Mouse (Mus musculus): ENCODE results near the gene Cnnm3. TPM values are rescaled to one million over a fixed set of nuclear protein-coding genes. Genes with fewer than 3 reads are reported as not detected.
"Not testable (repeated sequence)": the region's sequence is repeated elsewhere in the genome, so short reads cannot be mapped to it uniquely, and the experiment has no call there.

The Cnnm3 gene
- polyA plus RNA-seq, 1 experiment from 2014 or later = 3.0 TPM

DNA sequence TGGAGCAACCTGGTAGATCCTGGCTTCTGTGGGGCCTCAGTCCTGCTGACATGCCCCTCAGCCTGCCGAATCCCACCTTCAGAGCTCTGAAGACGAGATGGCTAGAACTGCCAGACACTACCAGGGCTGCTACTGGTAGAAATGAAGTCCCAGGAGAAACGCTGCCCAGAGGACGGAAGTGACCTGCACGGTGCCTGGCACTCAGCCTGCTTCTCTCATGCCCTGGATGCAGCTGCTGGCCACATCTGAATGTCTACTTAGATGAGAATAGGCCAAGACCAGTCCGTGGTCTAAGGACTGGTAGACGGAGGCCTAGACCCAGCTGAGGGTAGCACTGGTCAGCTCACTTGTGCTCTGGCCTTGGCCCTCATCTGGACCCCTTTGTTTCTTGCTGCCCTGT, 19.3 kb downstream of the Cnnm3 start:
- 93% methylated on average over 7 of the region's 7 CpGs for WGBS
- Histone ChIP-seq H3K27ac (no peak overlapping the region), H3K27me3 (ENCODE audit: poor library complexity, severe bottlenecking) (no peaks in the 10 kb centered on the region), H3K4me3 (no peak overlapping the region), H3K36me3 (replicated peaks) (peaks cover 34% of the 10 kb centered on the region), H3K4me1 (no peaks in the 10 kb centered on the region), H3K9me3 (no peaks in the 10 kb centered on the region)
- DNase-seq (ENCODE audit: extremely low spot score, low spot score) = no peak

- 94% methylated on average over 12 of the region's 12 CpGs for WGBS
- Histone ChIP-seq H3K27me3 (ENCODE audit: poor library complexity, severe bottlenecking) (no peaks in the 10 kb centered on the region), H3K27ac (no peak overlapping the region), H3K4me3 (no peak overlapping the region), H3K36me3 (replicated peaks) (peaks cover 32% of the 10 kb centered on the region), H3K4me1 (0 out of 2 replicates have a peak, but pooled peaks cover 2% of the 10 kb centered on the region), H3K9me3 (no peaks in the 10 kb centered on the region)
- DNase-seq (ENCODE audit: extremely low spot score, low spot score) = no peak
These were observed 19.8 kb downstream of the Cnnm3 start for GRCm38 (mm10) chr1:36531461-36531860.

DNA sequence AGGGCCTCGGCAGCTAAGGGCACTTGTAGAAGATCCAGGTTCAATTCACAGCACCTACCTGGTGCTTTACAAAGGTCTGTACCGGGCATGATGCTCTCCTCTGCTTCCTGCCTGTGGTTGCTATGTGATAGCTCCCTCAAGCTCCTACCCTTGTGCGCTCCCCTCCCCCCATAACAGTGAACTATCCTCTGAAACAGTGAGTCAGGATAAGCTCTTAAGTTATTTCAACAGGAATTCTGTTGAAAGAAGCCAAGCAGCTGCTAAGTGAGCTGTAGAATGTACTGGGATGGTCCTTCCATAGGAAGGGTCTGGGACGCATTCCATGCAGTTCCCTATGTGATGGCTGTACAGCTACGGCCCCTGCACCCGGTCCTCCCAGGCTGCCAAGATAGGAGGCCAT, 21.9 kb downstream of the Cnnm3 start:
- 81% methylated on average over 6 of the region's 6 CpGs for WGBS
- H3K4me1 ChIP-seq = peaks cover 6% of the 10 kb centered on the region; the same call in 1 of the 2 replicates

GRCm38 (mm10) chr1:36534595-36535058, 23.0 kb downstream of the Cnnm3 start:
- Histone ChIP-seq H3K4me1 (peaks cover 6% of the 10 kb centered on the region; the same call in 1 of the 2 replicates), H3K27me3 (ENCODE audit: poor library complexity, severe bottlenecking) (no peaks in the 10 kb centered on the region), H3K4me3 (no peak overlapping the region), H3K9me3 (no peaks in the 10 kb centered on the region), H3K27ac (no peak overlapping the region), H3K36me3 (replicated peaks) (peaks cover 42% of the 10 kb centered on the region)
- 86% methylated on average over 6 of the region's 6 CpGs for WGBS
- DNase-seq (ENCODE audit: extremely low spot score, low spot score) = no peak

More for the DNA sequence above, 21.9 kb downstream of the Cnnm3 start:
- no peak for DNase-seq (ENCODE audit: extremely low spot score, low spot score)
- Histone ChIP-seq H3K9me3 (no peaks in the 10 kb centered on the region), H3K27ac (no peak overlapping the region), H3K27me3 (ENCODE audit: poor library complexity, severe bottlenecking) (no peaks in the 10 kb centered on the region), H3K36me3 (replicated peaks) (peaks cover 31% of the 10 kb centered on the region), H3K4me3 (no peak overlapping the region)

- H3K9me3 ChIP-seq = no peaks in the 10 kb centered on the region
- no peak for DNase-seq (ENCODE audit: extremely low spot score, low spot score)
- 0 out of 2 replicates have a peak overlapping the region, but pooled peaks have one; percentile 3 for H3K27ac ChIP-seq
- no peak overlapping the region for H3K4me3 ChIP-seq
- H3K36me3 ChIP-seq (replicated peaks) = peaks cover 49% of the 10 kb centered on the region
- H3K4me1 ChIP-seq = peaks cover 6% of the 10 kb centered on the region; the same call in 1 of the 2 replicates
- H3K27me3 ChIP-seq (ENCODE audit: poor library complexity, severe bottlenecking) = no peaks in the 10 kb centered on the region
- WGBS = 86% methylated on average over 11 of the region's 11 CpGs
These were observed 24.1 kb downstream of the Cnnm3 start for GRCm38 (mm10) chr1:36535477-36536396.

DNA sequence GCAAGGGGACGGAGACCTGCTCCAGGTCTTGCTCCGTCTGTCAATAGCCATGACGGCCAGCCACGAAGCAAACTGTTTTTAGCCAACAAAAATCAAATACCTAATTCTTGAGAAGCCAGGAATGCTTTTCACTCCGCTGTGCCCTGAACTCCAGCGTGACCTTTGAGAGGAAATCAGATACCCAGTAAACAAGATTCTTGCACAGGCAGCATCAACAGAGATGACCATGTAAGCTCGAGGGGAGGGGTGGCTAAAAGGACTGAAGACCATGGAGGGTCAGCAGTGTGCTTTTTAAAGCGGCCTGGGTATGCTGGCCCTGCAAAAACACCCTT, 24.7 kb downstream of the Cnnm3 start:
- Histone ChIP-seq H3K9me3 (no peaks in the 10 kb centered on the region), H3K4me3 (no peak overlapping the region), H3K27ac (no peak overlapping the region), H3K4me1 (peaks cover 6% of the 10 kb centered on the region; the same call in 1 of the 2 replicates), H3K27me3 (ENCODE audit: poor library complexity, severe bottlenecking) (no peaks in the 10 kb centered on the region), H3K36me3 (replicated peaks) (peaks cover 51% of the 10 kb centered on the region)
- no peak for DNase-seq (ENCODE audit: extremely low spot score, low spot score)
- 83% methylated on average over 8 of the region's 8 CpGs for WGBS

DNA sequence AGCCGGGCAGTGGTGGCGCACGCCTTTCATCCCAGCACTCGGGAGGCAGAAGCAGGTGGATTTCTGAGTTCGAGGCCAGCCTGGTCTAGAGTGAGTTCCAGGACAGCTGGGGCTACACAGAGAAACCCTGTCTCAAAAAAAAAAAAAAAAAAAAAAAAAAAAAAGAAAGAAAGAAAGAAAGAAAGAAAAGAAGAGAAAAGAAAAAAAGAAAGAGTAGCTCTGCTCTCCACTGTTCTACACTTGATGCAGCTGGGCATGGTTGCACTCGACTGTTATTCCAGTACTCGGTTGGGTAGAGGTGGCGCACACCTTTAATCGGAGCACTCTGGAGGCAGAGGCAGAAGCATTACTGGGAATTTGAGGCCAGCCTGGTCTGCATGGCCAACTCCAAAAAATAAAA, 25.1 kb downstream of the Cnnm3 start, which contains the start of gene Ankrd23:
TSS of gene Ankrd23 (minus strand) at position 101 of the 400 bp plus-strand sequence.
- not testable (repeated sequence) for H3K27me3 ChIP-seq (ENCODE audit: poor library complexity, severe bottlenecking); DNase-seq (ENCODE audit: extremely low spot score, low spot score); H3K9me3 ChIP-seq; H3K4me3 ChIP-seq; H3K4me1 ChIP-seq
- peaks cover 51% of the 10 kb centered on the region for H3K36me3 ChIP-seq (replicated peaks)
- 95% methylated on average over 9 of the region's 9 CpGs for WGBS
- peak within 1 kb of the TSS; percentile 21; the same call in 1 of the 2 replicates for H3K27ac ChIP-seq

DNA sequence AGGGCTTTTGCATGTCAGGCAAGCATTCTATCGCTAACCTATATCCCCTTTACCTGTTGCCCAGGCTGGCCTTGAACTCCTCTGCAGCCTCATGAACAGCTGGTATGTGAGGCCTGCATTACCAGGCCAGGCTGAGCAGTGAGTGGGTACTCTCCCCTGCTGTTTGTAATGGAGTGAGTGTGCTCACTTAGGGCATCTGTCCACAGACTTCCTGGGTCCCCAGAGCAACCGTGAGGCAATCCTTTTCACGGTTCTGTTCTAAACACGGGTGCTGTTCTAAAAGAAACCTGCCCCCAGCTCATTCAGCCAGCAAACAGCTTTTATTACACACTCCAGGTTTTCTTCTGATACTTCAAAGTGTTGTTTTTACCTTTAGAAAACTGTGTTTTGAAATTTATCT, 27.1 kb downstream of the Cnnm3 start:
- Histone ChIP-seq H3K27ac (no peak overlapping the region), H3K4me1 (peaks cover 6% of the 10 kb centered on the region; the same call in 1 of the 2 replicates), H3K9me3 (no peaks in the 10 kb centered on the region), H3K27me3 (ENCODE audit: poor library complexity, severe bottlenecking) (no peaks in the 10 kb centered on the region), H3K36me3 (replicated peaks) (peaks cover 52% of the 10 kb centered on the region), H3K4me3 (no peak overlapping the region)
- no peak for DNase-seq (ENCODE audit: extremely low spot score, low spot score)
- 87% methylated on average over 4 of the region's 4 CpGs for WGBS

- Histone ChIP-seq H3K36me3 (replicated peaks) (peaks cover 52% of the 10 kb centered on the region), H3K27me3 (ENCODE audit: poor library complexity, severe bottlenecking) (no peaks in the 10 kb centered on the region), H3K9me3 (no peaks in the 10 kb centered on the region), H3K27ac (no peak within 1 kb of the TSS), H3K4me3 (no peak within 1 kb of the TSS), H3K4me1 (peaks cover 6% of the 10 kb centered on the region; the same call in 1 of the 2 replicates)
- WGBS = 76% methylated on average over 9 of the region's 9 CpGs
- DNase-seq (ENCODE audit: extremely low spot score, low spot score) = no peak
These were observed 27.5 kb downstream of the Cnnm3 start, which contains the start of gene Gm42417 for GRCm38 (mm10) chr1:36539186-36539585. TSS of gene Gm42417 (minus strand) at chr1:36539429.

GRCm38 (mm10) chr1:36540132-36540531, 28.5 kb downstream of the Cnnm3 start:
- no peaks in the 10 kb centered on the region for H3K27me3 ChIP-seq (ENCODE audit: poor library complexity, severe bottlenecking)
- H3K9me3 ChIP-seq = no peaks in the 10 kb centered on the region
- no peak overlapping the region for H3K4me3 ChIP-seq
- WGBS = 94% methylated on average over 11 of the region's 11 CpGs
- no peak overlapping the region for H3K27ac ChIP-seq
- H3K36me3 ChIP-seq (replicated peaks) = peaks cover 52% of the 10 kb centered on the region
- H3K4me1 ChIP-seq = peaks cover 6% of the 10 kb centered on the region; the same call in 1 of the 2 replicates
- no peak for DNase-seq (ENCODE audit: extremely low spot score, low spot score)

DNA sequence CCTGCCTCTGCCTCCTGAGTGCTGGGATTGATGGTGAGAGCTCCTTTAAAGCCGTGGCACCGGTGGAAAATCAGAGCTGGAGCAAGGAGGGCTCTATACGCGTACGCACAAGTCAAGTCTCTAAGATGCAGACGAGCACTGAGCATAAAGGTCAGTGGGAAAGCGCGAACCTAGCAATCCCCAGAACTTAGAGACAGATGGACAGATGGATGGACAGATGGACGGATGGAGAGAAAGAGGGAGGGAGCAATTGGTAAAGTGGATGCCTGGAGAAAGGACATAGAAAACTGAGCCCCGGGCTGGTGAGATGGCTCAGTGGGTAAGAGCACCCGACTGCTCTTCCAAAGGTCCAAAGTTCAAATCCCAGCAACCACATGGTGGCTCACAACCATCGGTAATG, 29.1 kb downstream of the Cnnm3 start:
- no peak overlapping the region for H3K27ac ChIP-seq
- peaks cover 12% of the 10 kb centered on the region for H3K4me1 ChIP-seq
- H3K27me3 ChIP-seq (ENCODE audit: poor library complexity, severe bottlenecking) = no peaks in the 10 kb centered on the region
- no peak overlapping the region for H3K4me3 ChIP-seq
- 92% methylated on average over 12 of the region's 12 CpGs for WGBS
- DNase-seq (ENCODE audit: extremely low spot score, low spot score) = no peak
- H3K9me3 ChIP-seq = no peaks in the 10 kb centered on the region
- H3K36me3 ChIP-seq (replicated peaks) = peaks cover 52% of the 10 kb centered on the region

- Histone ChIP-seq H3K9me3 (no peaks in the 10 kb centered on the region), H3K27me3 (ENCODE audit: poor library complexity, severe bottlenecking) (no peaks in the 10 kb centered on the region), H3K36me3 (replicated peaks) (peaks cover 48% of the 10 kb centered on the region), H3K4me1 (peaks cover 19% of the 10 kb centered on the region), H3K4me3 (no peak overlapping the region), H3K27ac (no peak overlapping the region)
- DNase-seq (ENCODE audit: extremely low spot score, low spot score) = no peak
- WGBS = 96% methylated on average over 16 of the region's 16 CpGs
These were observed 30.2 kb downstream of the Cnnm3 start for GRCm38 (mm10) chr1:36541844-36542243.

DNA sequence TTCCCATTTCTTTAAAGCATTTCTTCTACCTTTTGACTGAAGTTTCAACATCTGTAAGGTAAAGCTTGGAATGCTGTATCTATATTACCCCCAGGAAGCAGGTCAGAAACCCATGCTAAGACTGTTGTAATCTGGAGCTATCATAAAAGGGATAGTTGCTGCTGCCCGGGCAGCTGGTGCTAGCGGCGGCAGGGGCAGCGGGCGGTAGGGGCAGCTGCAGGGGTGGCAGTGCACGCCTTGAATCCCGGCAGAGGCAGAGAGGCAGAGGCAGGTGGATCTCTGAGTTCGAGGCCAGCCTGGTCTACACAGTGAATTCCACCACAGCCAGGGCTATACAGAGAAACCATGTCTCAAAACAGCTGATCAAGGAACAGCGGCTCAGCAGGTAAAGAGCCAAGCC, 31.3 kb downstream of the Cnnm3 start:
- Histone ChIP-seq H3K36me3 (replicated peaks) (peaks cover 45% of the 10 kb centered on the region), H3K4me3 (no peak overlapping the region), H3K27ac (no peak overlapping the region), H3K27me3 (ENCODE audit: poor library complexity, severe bottlenecking) (no peaks in the 10 kb centered on the region), H3K9me3 (no peaks in the 10 kb centered on the region), H3K4me1 (peaks cover 25% of the 10 kb centered on the region)
- no peak for DNase-seq (ENCODE audit: extremely low spot score, low spot score)
- 96% methylated on average over 9 of the region's 9 CpGs for WGBS
